Mouse (Mus musculus): ENCODE data around the gene Slc25a39. TPM values are rescaled to one million over a fixed set of nuclear protein-coding genes. Genes with fewer than 3 reads are reported as not detected.

Gene Slc25a39
- polyA plus RNA-seq, 1 experiment from 2014 or later, result 189 TPM

- Histone ChIP-seq H3K27me3 (ENCODE audit: control insufficient read depth, insufficient read depth, low read length) (no peaks in the 10 kb centered on the region), H3K36me3 (ENCODE audit: control insufficient read depth, insufficient read depth, low read length) (peaks cover 15% of the 10 kb centered on the region; the same call in 1 of the 2 replicates), H3K4me2 (replicated peaks; ENCODE audit: low read depth) (peak overlapping the region; percentile 25; the same call in 1 of the 2 replicates), H3K9me3 (ENCODE audit: control insufficient read depth, low read length) (no peaks in the 10 kb centered on the region), H3K9ac (ENCODE audit: low read length) (0 out of 2 replicates have a peak overlapping the region, but pooled peaks have one; percentile 18), H3K4me1 (replicated peaks; ENCODE audit: control insufficient read depth, insufficient read depth) (no peaks in the 10 kb centered on the region), H3K4me3 (ENCODE audit: low read depth, low read length) (peak overlapping the region; percentile 10; the same call in 1 of the 2 replicates), H3K27ac (replicated peaks) (no peak overlapping the region)
- DNase-seq (ENCODE audit: low spot score) (no peak), ATAC-seq (ENCODE audit: low FRiP score, low TSS enrichment) (no peak)
- 74% methylated on average over 3 of the region's 3 CpGs for WGBS
- TF ChIP-seq EP300 (optimal IDR thresholded peaks at IDR 0.05) (no peak), CTCF (IDR thresholded peaks at IDR 0.05; ENCODE audit: low read depth) (no peak)
Observed at GRCm38 (mm10) chr11:102431728-102432114, 24.0 kb upstream of the Slc25a39 start.

DNA sequence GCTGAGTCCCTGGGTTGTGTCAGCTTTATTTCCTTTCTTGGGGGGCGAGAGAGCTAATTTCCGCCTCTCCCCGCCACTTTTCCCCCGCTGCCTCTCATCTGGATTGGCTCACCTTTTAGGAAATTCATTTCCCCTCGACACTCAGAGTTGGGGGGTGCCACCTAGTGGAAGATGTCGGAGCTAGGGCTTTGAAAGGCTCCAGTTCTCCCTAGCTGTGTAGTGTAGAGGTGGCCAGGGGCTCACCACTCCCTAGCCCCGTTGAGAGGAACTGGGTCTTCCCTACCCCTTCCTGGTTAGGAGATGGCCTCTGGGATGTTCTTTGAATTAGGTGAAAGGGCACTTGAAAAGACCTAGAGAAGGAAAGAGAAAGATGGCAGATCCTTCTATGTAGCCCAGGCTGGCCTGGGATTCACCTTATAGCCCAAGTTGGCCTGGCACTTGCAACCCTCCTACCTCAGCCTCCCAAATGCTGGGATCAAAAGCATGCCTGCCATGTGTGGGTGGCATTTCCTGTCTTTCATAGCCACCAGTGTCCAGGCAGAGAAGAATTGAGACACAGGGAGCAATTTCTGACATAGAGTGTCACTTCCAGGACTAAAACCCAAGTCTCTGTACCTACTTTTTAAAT, 23.4 kb upstream of the Slc25a39 start:
- peak overlapping the region; percentile 89 for H3K4me2 ChIP-seq (replicated peaks; ENCODE audit: low read depth)
- WGBS, result 2% methylated on average over 7 of the region's 7 CpGs
- peaks cover 15% of the 10 kb centered on the region; the same call in 1 of the 2 replicates for H3K36me3 ChIP-seq (ENCODE audit: control insufficient read depth, insufficient read depth, low read length)
- peak overlapping the region; percentile 93 for H3K27ac ChIP-seq (replicated peaks)
- H3K9ac ChIP-seq (ENCODE audit: low read length), result peak overlapping the region; percentile 75
- H3K27me3 ChIP-seq (ENCODE audit: control insufficient read depth, insufficient read depth, low read length), result no peaks in the 10 kb centered on the region
- DNase-seq (ENCODE audit: low spot score) (peak; percentile 83), ATAC-seq (ENCODE audit: low FRiP score, low TSS enrichment) (peak; percentile 33; the same call in 1 of the 2 replicates)
- TF ChIP-seq EP300 (optimal IDR thresholded peaks at IDR 0.05) (no peak), CTCF (IDR thresholded peaks at IDR 0.05; ENCODE audit: low read depth) (peak; percentile 90)
- H3K9me3 ChIP-seq (ENCODE audit: control insufficient read depth, low read length), result no peaks in the 10 kb centered on the region
- H3K4me1 ChIP-seq (replicated peaks; ENCODE audit: control insufficient read depth, insufficient read depth), result no peaks in the 10 kb centered on the region
- peak overlapping the region; percentile 74 for H3K4me3 ChIP-seq (ENCODE audit: low read depth, low read length)

GRCm38 (mm10) chr11:102430121-102431017, 22.6 kb upstream of the Slc25a39 start, which contains the start of gene Grn:
Gene Grn, plus strand, starts transcription at chr11:102430315.
- Histone ChIP-seq H3K36me3 (ENCODE audit: control insufficient read depth, insufficient read depth, low read length) (peaks cover 9% of the 10 kb centered on the region; the same call in 1 of the 2 replicates), H3K9ac (ENCODE audit: low read length) (peak within 1 kb of the TSS; percentile 75), H3K9me3 (ENCODE audit: control insufficient read depth, low read length) (no peaks in the 10 kb centered on the region), H3K27me3 (ENCODE audit: control insufficient read depth, insufficient read depth, low read length) (no peaks in the 10 kb centered on the region), H3K4me3 (ENCODE audit: low read depth, low read length) (peak within 1 kb of the TSS; percentile 74), H3K4me1 (replicated peaks; ENCODE audit: control insufficient read depth, insufficient read depth) (no peaks in the 10 kb centered on the region), H3K4me2 (replicated peaks; ENCODE audit: low read depth) (peak within 1 kb of the TSS; percentile 89), H3K27ac (replicated peaks) (peak within 1 kb of the TSS; percentile 93)
- under 1% methylated on average over 28 of the region's 29 CpGs for WGBS
- ATAC-seq (ENCODE audit: low FRiP score, low TSS enrichment) (peak; percentile 93), DNase-seq (ENCODE audit: low spot score) (peak; percentile 91)
- TF ChIP-seq CTCF (IDR thresholded peaks at IDR 0.05; ENCODE audit: low read depth) (peak; percentile 29; the same call in 1 of the 2 replicates), EP300 (optimal IDR thresholded peaks at IDR 0.05) (no peak)

DNA sequence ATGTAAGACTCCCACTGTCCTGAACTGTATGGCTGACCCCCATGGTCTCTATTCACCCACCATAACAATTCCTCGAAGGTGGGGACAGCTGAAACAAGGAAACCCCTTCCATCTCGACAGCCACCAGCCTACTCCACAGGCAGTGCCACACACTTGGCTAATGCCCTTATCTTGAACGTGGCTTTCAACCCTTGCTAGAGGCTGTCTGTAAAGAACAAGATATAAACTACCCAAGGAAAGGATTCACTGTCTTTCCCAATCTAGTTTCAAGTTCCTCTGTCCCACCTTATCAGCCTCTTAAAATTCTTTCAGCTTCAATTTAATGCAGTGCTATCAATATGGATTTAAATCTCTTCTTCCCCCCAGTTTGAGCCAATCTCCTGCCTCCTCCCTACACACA, 21.8 kb upstream of the Slc25a39 start:
- Histone ChIP-seq H3K36me3 (ENCODE audit: control insufficient read depth, insufficient read depth, low read length) (peaks cover 5% of the 10 kb centered on the region; the same call in 1 of the 2 replicates), H3K27ac (replicated peaks) (no peak overlapping the region), H3K9ac (ENCODE audit: low read length) (peak overlapping the region; percentile 58; the same call in 1 of the 2 replicates), H3K4me2 (replicated peaks; ENCODE audit: low read depth) (peak overlapping the region; percentile 89), H3K4me3 (ENCODE audit: low read depth, low read length) (peak overlapping the region; percentile 74), H3K27me3 (ENCODE audit: control insufficient read depth, insufficient read depth, low read length) (no peaks in the 10 kb centered on the region), H3K4me1 (replicated peaks; ENCODE audit: control insufficient read depth, insufficient read depth) (no peaks in the 10 kb centered on the region), H3K9me3 (ENCODE audit: control insufficient read depth, low read length) (no peaks in the 10 kb centered on the region)
- DNase-seq (ENCODE audit: low spot score), result no peak
- 39% methylated on average over 3 of the region's 3 CpGs for WGBS
- TF ChIP-seq EP300 (optimal IDR thresholded peaks at IDR 0.05) (no peak), CTCF (IDR thresholded peaks at IDR 0.05; ENCODE audit: low read depth) (no peak)
- ATAC-seq (ENCODE audit: low FRiP score, low TSS enrichment), result no peak

DNA sequence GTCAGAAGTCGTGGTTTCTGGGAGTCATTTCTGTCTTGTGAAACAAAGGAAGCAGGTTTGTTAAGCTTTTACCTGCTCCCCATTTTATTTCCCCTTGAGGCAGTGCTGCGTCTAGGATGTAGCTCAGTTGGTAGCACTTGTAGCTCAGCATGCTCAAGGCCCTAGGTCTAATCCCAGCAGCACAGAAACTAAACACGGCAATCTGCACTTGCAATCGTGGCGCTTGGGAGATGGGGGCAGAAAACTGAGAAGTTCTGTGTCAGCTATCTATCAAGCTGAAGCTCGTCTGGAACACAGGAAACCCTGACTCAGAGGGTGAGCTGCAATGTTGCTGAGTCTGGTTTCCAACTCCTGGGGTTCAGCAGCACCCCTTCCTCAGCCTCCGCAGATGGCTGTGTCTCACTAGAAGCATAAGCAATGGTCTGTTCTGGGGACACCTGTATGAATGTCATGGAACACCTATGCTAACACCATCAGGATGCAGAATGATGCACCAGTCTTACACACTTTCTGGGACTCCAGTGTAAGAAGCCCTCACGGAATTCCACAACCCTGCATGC, 21.3 kb upstream of the Slc25a39 start:
- Histone ChIP-seq H3K27me3 (ENCODE audit: control insufficient read depth, insufficient read depth, low read length) (no peaks in the 10 kb centered on the region), H3K4me1 (replicated peaks; ENCODE audit: control insufficient read depth, insufficient read depth) (no peaks in the 10 kb centered on the region), H3K9me3 (ENCODE audit: control insufficient read depth, low read length) (no peaks in the 10 kb centered on the region), H3K4me3 (ENCODE audit: low read depth, low read length) (no peak overlapping the region), H3K9ac (ENCODE audit: low read length) (no peak overlapping the region), H3K27ac (replicated peaks) (no peak overlapping the region), H3K4me2 (replicated peaks; ENCODE audit: low read depth) (no peak overlapping the region), H3K36me3 (ENCODE audit: control insufficient read depth, insufficient read depth, low read length) (peaks cover 5% of the 10 kb centered on the region; the same call in 1 of the 2 replicates)
- TF ChIP-seq EP300 (optimal IDR thresholded peaks at IDR 0.05) (no peak), CTCF (IDR thresholded peaks at IDR 0.05; ENCODE audit: low read depth) (no peak)
- DNase-seq (ENCODE audit: low spot score) (no peak), ATAC-seq (ENCODE audit: low FRiP score, low TSS enrichment) (no peak)
- 56% methylated on average over 8 of the region's 8 CpGs for WGBS
